Mouse (Mus musculus) ES-Bruce4 (cell line): ENCODE results near the gene Nr2f1.

ENCODE experiments used
- CTCF ChIP-seq: IDR thresholded peaks from one replicate; pipeline ENCODE4 v1.8.1; 2011; ENCODE audit warnings: low read depth, low read length
- POLR2A ChIP-seq: IDR thresholded peaks from one replicate; pipeline ENCODE4 v1.8.1; 2011; ENCODE audit warnings: low read length; ENCODE audit not compliant: insufficient read depth

GRCm38 (mm10) chr13:78164941-78165340 lies 34.6 kb downstream of the Nr2f1 start:
- TF ChIP-seq POLR2A (no peak), CTCF (no peak)
